Mouse (Mus musculus): ENCODE measurements around the gene Kcnk7. TPM values are rescaled to one million over a fixed set of nuclear protein-coding genes. Genes with fewer than 3 reads are reported as not detected.

The Kcnk7 gene
- total RNA-seq, 2 experiments from 2014 or later: not detected

- DNase-seq: no peak
These were observed 46.8 kb downstream of the Kcnk7 start for GRCm38 (mm10) chr19:5750951-5751350.

- peak in 1 of 2 experiments; percentile 36 for DNase-seq
These were observed 47.6 kb downstream of the Kcnk7 start for GRCm38 (mm10) chr19:5751742-5752141.

GRCm38 (mm10) chr19:5756321-5756985 is 52.3 kb downstream of the Kcnk7 start:
- DNase-seq: no peak

Small RNA genes within 50 kb of the gene (microRNA-seq; reads per million reads assigned to microRNA genes)
- 0 to 0.27 reads per million in 2 experiments for gene Mir6987

Other genes with a start within 250 kb of the Kcnk7 start
- 1 to 10 TPM; 6.0 to 6.7 TPM for gene Ccdc85b, start 246.5 kb upstream of the Kcnk7 start, total RNA-seq (2021)
- gene Fibp, start 243.8 kb upstream of the Kcnk7 start, total RNA-seq (2021): 10 to 100 TPM; 50.9 to 54.3 TPM
- 1 to 10 TPM in 1 of 2 experiments, under 1 TPM in 1; 0.25 to 1.5 TPM for gene Ctsw, start 235.9 kb upstream of the Kcnk7 start, total RNA-seq (2021)
- gene Efemp2, start 230.4 kb upstream of the Kcnk7 start, total RNA-seq (2021): 1 to 10 TPM; 7.2 to 7.9 TPM
- 10 to 100 TPM; 16.9 to 24.2 TPM for gene Mus81, start 216.0 kb upstream of the Kcnk7 start, total RNA-seq (2021)
- 100 to 1,000 TPM; 184 to 211 TPM for gene Cfl1, start 213.9 kb upstream of the Kcnk7 start, total RNA-seq (2021)
- under 1 TPM; 0.35 to 0.57 TPM for gene 1700020D05Rik, start 200.6 kb upstream of the Kcnk7 start, total RNA-seq (2021)
- gene Snx32, start 193.8 kb upstream of the Kcnk7 start, total RNA-seq (2021): 1 to 10 TPM; 4.2 to 4.3 TPM
- not detected for gene Ovol1, start 143.7 kb upstream of the Kcnk7 start, total RNA-seq (2021)
- 1 to 10 TPM; 2.8 to 4.3 TPM for gene Ap5b1, start 136.3 kb upstream of the Kcnk7 start, total RNA-seq (2021)
- 10 to 100 TPM; 56.5 to 59.3 TPM for gene Rnaseh2c, start 102.5 kb upstream of the Kcnk7 start, total RNA-seq (2021)
- 10 to 100 TPM; 20.5 to 31.3 TPM for gene Kat5, start 94.1 kb upstream of the Kcnk7 start, total RNA-seq (2021)
- gene Rela, start 66.9 kb upstream of the Kcnk7 start, total RNA-seq (2021): 10 to 100 TPM; 25.4 to 30.2 TPM
- gene Sipa1, start 40.7 kb upstream of the Kcnk7 start, total RNA-seq (2021): 10 to 100 TPM; 20.3 to 24.1 TPM
- 10 to 100 TPM; 21.5 to 25.2 TPM for gene Map3k11, start 15.6 kb upstream of the Kcnk7 start, total RNA-seq (2021)
- gene Pcnx3, start 15.5 kb upstream of the Kcnk7 start, total RNA-seq (2021): 10 to 100 TPM; 17.3 to 18.4 TPM
- gene Ehbp1l1, start 21.9 kb downstream of the Kcnk7 start, total RNA-seq (2021): 100 to 1,000 TPM; 134 to 144 TPM
- 10 to 100 TPM; 21.6 to 26.0 TPM for gene Fam89b, start 25.3 kb downstream of the Kcnk7 start, total RNA-seq (2021)
- gene Ltbp3, start 36.5 kb downstream of the Kcnk7 start, total RNA-seq (2021): 10 to 100 TPM; 30.4 to 35.5 TPM
- 10 to 100 TPM; 55.1 to 67.8 TPM for gene Scyl1, start 67.1 kb downstream of the Kcnk7 start, total RNA-seq (2021)
- 10 to 100 TPM in 1 of 2 experiments, 1 to 10 TPM in 1; 7.2 to 10.6 TPM for gene Frmd8, start 170.9 kb downstream of the Kcnk7 start, total RNA-seq (2021)
- gene Slc25a45, start 173.4 kb downstream of the Kcnk7 start, total RNA-seq (2021): 1 to 10 TPM; 2.6 to 2.8 TPM
- under 1 TPM in 1 of 2 experiments, not detected in 1; 0.35 TPM for gene Tigd3, start 189.8 kb downstream of the Kcnk7 start, total RNA-seq (2021)
- 10 to 100 TPM; 77.6 to 84.0 TPM for gene Dpf2, start 208.6 kb downstream of the Kcnk7 start, total RNA-seq (2021)
- gene Cdc42ep2, start 220.4 kb downstream of the Kcnk7 start, total RNA-seq (2021): 1 to 10 TPM; 6.6 to 9.0 TPM

Measured in heart, adult 18-20 months (tissue).